Mouse (Mus musculus): Measurements from ENCODE around the gene Rangrf. TPM values are rescaled to one million over a fixed set of nuclear protein-coding genes. Genes with fewer than 3 reads are reported as not detected.
"Not testable (repeated sequence)": the region's sequence is repeated elsewhere in the genome, so short reads cannot be mapped to it uniquely, and the experiment has no call there.

The Rangrf gene
- polyA plus RNA-seq, 2 experiments = 23.0 to 29.2 TPM

DNA sequence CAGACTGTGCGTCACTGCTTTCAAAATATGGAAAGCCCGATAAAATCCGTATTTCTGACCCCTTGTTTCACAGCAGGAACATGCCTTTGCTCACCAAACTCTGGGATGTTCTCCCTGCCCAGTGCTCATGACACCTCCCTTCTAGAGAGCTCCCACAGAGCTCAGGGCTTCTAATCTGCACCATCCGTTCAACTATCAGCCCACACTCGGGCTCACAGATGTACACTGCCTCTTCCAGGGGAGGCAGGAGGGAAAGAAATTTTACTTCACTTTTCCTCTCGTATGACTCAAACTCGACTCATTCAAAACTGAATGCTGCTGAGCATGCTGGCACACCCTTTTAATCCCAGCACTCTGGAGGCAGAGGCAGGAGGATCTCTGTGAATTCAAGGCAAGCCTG lies 30.2 kb upstream of the Rangrf start:
- Histone ChIP-seq H3K4me3 (ENCODE audit: insufficient read depth in 1 of 2, low read depth in 2 of 2, low read length in 2 of 2) (0 out of 4 replicates have a peak overlapping the region, but pooled peaks of 1 of the 2 experiments have one; percentile 8), H3K27me3 (ENCODE audit: control insufficient read depth, insufficient read depth, low read length) (no peaks in the 10 kb centered on the region), H3K4me2 (ENCODE audit: low read depth) (peak overlapping the region; percentile 16), H3K9ac (replicated peaks) (0 out of 2 replicates have a peak overlapping the region, but pooled peaks have one; percentile 25), H3K9me3 (ENCODE audit: control insufficient read depth, low read length) (no peaks in the 10 kb centered on the region), H3K36me3 (replicated peaks; ENCODE audit: control insufficient read depth, insufficient read depth, low read depth) (peaks cover 28% of the 10 kb centered on the region), H3K27ac (peak overlapping the region; percentile 37), H3K4me1 (replicated peaks; ENCODE audit: control insufficient read depth in 2 of 2, insufficient read depth in 2 of 2, low read length in 1 of 2) (peaks cover 18 to 27% of the 10 kb centered on the region in 2 experiments)
- 46% methylated on average over 7 of the region's 7 CpGs for WGBS (ENCODE audit: insufficient replicate concordance)
- TF ChIP-seq CTCF (IDR thresholded peaks at IDR 0.05; ENCODE audit: low read depth) (no peak), EP300 (IDR thresholded peaks at IDR 0.05; ENCODE audit: low read depth) (0 out of 2 replicates have a peak, but pooled peaks have one; percentile 18)
- ATAC-seq (ENCODE audit: insufficient read depth) = peak; percentile 71
- peak in 1 of 3 experiments; percentile 46 for DNase-seq (ENCODE audit: low read depth in 3 of 3, low spot score in 3 of 3)

DNA sequence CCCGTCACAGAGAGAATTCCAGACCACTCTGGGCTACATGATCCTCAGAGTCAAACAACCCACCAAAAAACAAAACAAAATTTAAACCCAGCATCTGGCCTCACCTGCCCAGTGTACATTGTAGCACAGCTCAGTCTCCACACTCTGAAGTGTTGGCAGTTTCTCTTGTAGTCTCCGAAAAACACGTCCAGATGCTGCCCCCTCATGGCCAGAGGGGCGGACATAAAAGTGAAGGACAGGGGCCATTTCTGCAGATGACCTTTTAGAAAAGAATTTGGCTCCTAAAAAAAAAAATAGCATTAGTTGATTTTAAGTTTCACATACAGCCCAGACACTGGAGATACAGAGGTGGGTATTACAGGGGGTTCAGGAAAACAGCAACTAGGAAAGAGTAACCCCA lies 28.6 kb upstream of the Rangrf start:
- Histone ChIP-seq H3K27me3 (ENCODE audit: control insufficient read depth, insufficient read depth, low read length) (no peaks in the 10 kb centered on the region), H3K9ac (replicated peaks) (no peak overlapping the region), H3K27ac (no peak overlapping the region), H3K4me2 (ENCODE audit: low read depth) (no peak overlapping the region), H3K4me3 (ENCODE audit: insufficient read depth in 1 of 2, low read depth in 2 of 2, low read length in 2 of 2) (no peak overlapping the region), H3K9me3 (ENCODE audit: control insufficient read depth, low read length) (no peaks in the 10 kb centered on the region), H3K4me1 (replicated peaks; ENCODE audit: control insufficient read depth in 2 of 2, insufficient read depth in 2 of 2, low read length in 1 of 2) (peaks cover 18 to 27% of the 10 kb centered on the region in 2 experiments), H3K36me3 (replicated peaks; ENCODE audit: control insufficient read depth, insufficient read depth, low read depth) (peaks cover 44% of the 10 kb centered on the region)
- no peak for ATAC-seq (ENCODE audit: insufficient read depth)
- DNase-seq (ENCODE audit: low read depth in 3 of 3, low spot score in 3 of 3) = no peak
- WGBS (ENCODE audit: insufficient replicate concordance) = 70% methylated on average over 4 of the region's 4 CpGs
- no peak for TF ChIP-seq EP300 (IDR thresholded peaks at IDR 0.05; ENCODE audit: low read depth)
- TF ChIP-seq CTCF (IDR thresholded peaks at IDR 0.05; ENCODE audit: low read depth) = no peak

DNA sequence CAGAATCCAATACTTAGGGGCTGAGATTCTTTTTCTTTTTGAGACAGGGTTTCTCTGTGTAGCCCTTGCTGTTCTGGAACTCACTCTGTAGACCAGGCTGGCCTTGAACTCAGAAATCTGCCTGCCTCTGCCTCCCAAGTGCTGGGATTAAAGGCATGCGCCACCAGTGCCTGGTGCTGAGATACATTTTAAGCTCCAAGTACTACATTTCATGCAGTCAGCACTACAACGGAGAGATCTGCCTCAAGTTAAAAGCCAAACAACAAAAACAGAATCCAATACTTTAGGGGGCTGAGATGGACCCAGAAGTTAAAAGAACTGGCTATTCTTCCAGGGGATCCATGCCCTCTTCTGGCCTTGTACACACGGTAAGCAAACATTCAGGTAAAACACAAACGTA lies 27.8 kb upstream of the Rangrf start:
- WGBS (ENCODE audit: insufficient replicate concordance) = 82% methylated on average over 4 of the region's 4 CpGs
- not testable (repeated sequence) for H3K4me2 ChIP-seq (ENCODE audit: low read depth)
- peaks cover 52% of the 10 kb centered on the region for H3K36me3 ChIP-seq (replicated peaks; ENCODE audit: control insufficient read depth, insufficient read depth, low read depth)

DNA sequence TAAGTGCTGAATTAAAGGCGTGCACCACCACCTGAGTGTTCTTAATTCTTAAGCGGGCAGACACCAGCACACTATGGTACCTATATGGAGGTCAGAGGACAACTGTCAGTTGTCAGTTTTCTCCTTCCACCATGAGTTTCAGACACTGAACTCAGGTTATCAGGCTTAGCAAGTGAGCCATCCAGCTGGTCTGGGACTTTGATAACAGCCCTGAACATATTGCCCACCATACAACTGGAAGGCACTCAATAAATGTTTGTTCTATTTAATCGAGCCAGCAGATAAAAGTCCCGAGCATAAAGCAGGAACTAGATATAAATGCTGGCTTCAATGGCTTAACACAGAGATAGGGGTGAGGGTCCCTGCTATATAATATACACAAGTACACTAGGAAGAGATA lies 22.1 kb upstream of the Rangrf start:
- Histone ChIP-seq H3K9ac (replicated peaks) (no peak overlapping the region), H3K4me1 (replicated peaks; ENCODE audit: control insufficient read depth in 2 of 2, insufficient read depth in 2 of 2, low read length in 1 of 2) (no peaks in the 10 kb centered on the region), H3K36me3 (replicated peaks; ENCODE audit: control insufficient read depth, insufficient read depth, low read depth) (peaks cover 77% of the 10 kb centered on the region), H3K9me3 (ENCODE audit: control insufficient read depth, low read length) (no peaks in the 10 kb centered on the region), H3K27me3 (ENCODE audit: control insufficient read depth, insufficient read depth, low read length) (no peaks in the 10 kb centered on the region), H3K4me2 (ENCODE audit: low read depth) (no peak overlapping the region), H3K4me3 (ENCODE audit: insufficient read depth in 1 of 2, low read depth in 2 of 2, low read length in 2 of 2) (no peak overlapping the region), H3K27ac (no peak overlapping the region)
- 58% methylated on average over 4 of the region's 4 CpGs for WGBS (ENCODE audit: insufficient replicate concordance)
- ATAC-seq (ENCODE audit: insufficient read depth) = no peak
- TF ChIP-seq CTCF (IDR thresholded peaks at IDR 0.05; ENCODE audit: low read depth) (no peak), EP300 (IDR thresholded peaks at IDR 0.05; ENCODE audit: low read depth) (no peak)
- no peak for DNase-seq (ENCODE audit: low read depth in 3 of 3, low spot score in 3 of 3)

More for the DNA sequence above, 27.8 kb upstream of the Rangrf start:
- ATAC-seq (ENCODE audit: insufficient read depth); H3K9me3 ChIP-seq (ENCODE audit: control insufficient read depth, low read length); H3K27ac ChIP-seq; H3K4me3 ChIP-seq (ENCODE audit: insufficient read depth in 1 of 2, low read depth in 2 of 2, low read length in 2 of 2); H3K9ac ChIP-seq (replicated peaks); H3K27me3 ChIP-seq (ENCODE audit: control insufficient read depth, insufficient read depth, low read length); DNase-seq (ENCODE audit: low read depth in 3 of 3, low spot score in 3 of 3): not testable (repeated sequence)
- H3K4me1 ChIP-seq (replicated peaks; ENCODE audit: control insufficient read depth in 2 of 2, insufficient read depth in 2 of 2, low read length in 1 of 2) = peaks cover 18 to 25% of the 10 kb centered on the region in 2 experiments

DNA sequence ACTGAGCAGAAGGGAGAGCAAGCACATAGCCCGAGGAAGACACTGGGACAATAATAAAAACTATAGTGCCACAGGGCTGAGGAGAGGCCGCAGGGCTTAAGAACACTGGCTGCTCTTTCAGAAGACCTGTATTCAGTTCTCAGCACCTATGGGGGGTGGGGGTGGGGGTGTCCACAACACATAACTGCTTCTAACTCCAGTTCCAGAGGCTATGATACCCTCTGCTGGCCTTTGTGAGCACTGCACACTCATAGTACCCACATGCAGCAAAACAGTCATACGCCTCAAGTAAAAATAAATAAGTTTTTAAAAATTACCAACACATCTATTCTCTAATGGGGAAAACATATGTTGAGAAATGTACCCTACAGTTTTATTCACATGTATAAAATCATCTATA lies 19.4 kb upstream of the Rangrf start:
- 92% methylated on average over 3 of the region's 3 CpGs for WGBS (ENCODE audit: insufficient replicate concordance)
- no peak for ATAC-seq (ENCODE audit: insufficient read depth)

More for the DNA sequence above, 19.4 kb upstream of the Rangrf start:
- H3K36me3 ChIP-seq (replicated peaks; ENCODE audit: control insufficient read depth, insufficient read depth, low read depth) = peaks cover 64% of the 10 kb centered on the region
- H3K4me3 ChIP-seq (ENCODE audit: insufficient read depth in 1 of 2, low read depth in 2 of 2, low read length in 2 of 2) = no peak overlapping the region
- H3K4me1 ChIP-seq (replicated peaks; ENCODE audit: control insufficient read depth in 2 of 2, insufficient read depth in 2 of 2, low read length in 1 of 2) = no peaks in the 10 kb centered on the region
- DNase-seq (ENCODE audit: low read depth in 3 of 3, low spot score in 3 of 3) = no peak
- H3K4me2 ChIP-seq (ENCODE audit: low read depth) = no peak overlapping the region
- H3K9ac ChIP-seq (replicated peaks) = no peak overlapping the region
- peak; percentile 48 for TF ChIP-seq CTCF (IDR thresholded peaks at IDR 0.05; ENCODE audit: low read depth)
- TF ChIP-seq EP300 (IDR thresholded peaks at IDR 0.05; ENCODE audit: low read depth) = no peak
- no peaks in the 10 kb centered on the region for H3K27me3 ChIP-seq (ENCODE audit: control insufficient read depth, insufficient read depth, low read length)
- no peak overlapping the region for H3K27ac ChIP-seq
- no peaks in the 10 kb centered on the region for H3K9me3 ChIP-seq (ENCODE audit: control insufficient read depth, low read length)
